14 mouse cellular contexts compared by ENCODE assay signal in the genomic region with DNA sequence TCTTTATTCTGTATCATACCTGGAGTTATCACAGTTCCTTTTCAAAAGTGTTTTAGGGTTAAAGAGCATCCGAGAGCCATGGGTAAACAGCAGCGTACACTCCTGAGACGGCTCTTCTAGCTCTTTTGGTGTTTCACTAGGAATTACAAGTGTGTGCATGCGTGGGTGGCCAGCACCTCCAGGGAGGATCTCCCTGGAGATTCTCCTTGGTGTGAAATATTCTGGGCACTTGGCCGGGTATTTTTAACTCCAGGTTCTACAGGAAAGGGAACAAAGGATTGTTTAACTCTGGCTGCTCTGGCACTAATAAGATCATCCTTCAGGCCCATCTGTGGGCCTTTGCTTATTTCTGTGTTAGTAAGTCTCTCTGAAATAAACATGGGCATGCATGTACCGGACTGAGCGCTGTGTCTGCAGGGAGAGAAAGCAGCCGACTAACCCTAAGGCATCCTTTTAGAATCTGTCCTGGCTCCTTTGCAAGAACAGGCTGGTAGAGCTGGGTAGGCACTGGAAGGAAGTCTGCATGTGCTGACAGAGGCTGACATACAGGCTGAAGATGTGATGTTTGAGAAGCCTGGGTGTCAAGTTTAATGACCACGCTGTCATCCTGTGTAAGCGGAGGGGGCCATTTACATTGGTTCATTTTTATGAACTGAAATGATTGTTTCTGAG. TPM values are rescaled to one million over a fixed set of nuclear protein-coding genes. Genes with fewer than 3 reads are reported as not detected.
DNase-seq lines count a peak whose midpoint lies in the region; ATAC-seq lines count a peak whose summit lies in the region.
"Had no signal": no experiment of that assay in that cellular context is flagged by ENCODE, and none has a peak within 500 bp of the region (broad histone marks: within the 10 kb centered on the region; RNA-seq: fewer than 3 reads in every experiment).

No protein-coding gene starts in this region.

- H3K4me3 ChIP-seq in midbrain, embryonic 11.5 days (ENCODE audit: low read depth, low read length), result no peak overlapping the region
- no peak overlapping the region for H3K4me3 ChIP-seq in midbrain, embryonic 10.5 days
- H3K4me3 ChIP-seq: erythroblast, embryonic 14.5 days; stomach, embryonic 15.5 days had no signal

- no peaks in the 10 kb centered on the region for H3K4me1 ChIP-seq in midbrain, embryonic 11.5 days (ENCODE audit: control insufficient read depth, insufficient read depth, low read length)
- peaks cover 3% of the 10 kb centered on the region; the same call in 1 of the 2 replicates for H3K4me1 ChIP-seq in midbrain, embryonic 10.5 days
- H3K4me1 ChIP-seq: stomach, embryonic 15.5 days had no signal

- H3K27ac ChIP-seq in midbrain, embryonic 11.5 days (ENCODE audit: low read depth, low read length), result no peak overlapping the region
- no peak overlapping the region for H3K27ac ChIP-seq in midbrain, embryonic 10.5 days (replicated peaks)
- H3K27ac ChIP-seq: kidney, postnatal 0 days; stomach, embryonic 15.5 days had no signal

- no peaks in the 10 kb centered on the region for H3K27me3 ChIP-seq in midbrain, embryonic 11.5 days (ENCODE audit: control insufficient read depth, insufficient read depth, low read length)
- no peaks in the 10 kb centered on the region for H3K27me3 ChIP-seq in midbrain, embryonic 10.5 days (ENCODE audit: low read depth, poor library complexity, severe bottlenecking)
- H3K27me3 ChIP-seq: stomach, embryonic 15.5 days had no signal

- intact Hi-C loops in left cerebral cortex, postnatal 14 days (cut with DNase I), result no loop called here

- peak; percentile 71 for DNase-seq in midbrain, embryonic 11.5 days (ENCODE audit: low spot score, missing footprints)
- DNase-seq in midbrain, embryonic 10.5 days (ENCODE audit: low spot score), result no peak
- peak; percentile 55 to 81 for DNase-seq in frontal cortex, postnatal 36 days (ENCODE audit: low spot score in 2 of 2)
- DNase-seq in left cerebral cortex, postnatal 14 days (ENCODE audit: low spot score in 2 of 2), result peak; percentile 68 to 79
- DNase-seq in right cerebral cortex, postnatal 25 days, result peak; percentile 71
- no peak for DNase-seq in embryo, embryonic 10.5 days (ENCODE audit: low spot score)
- DNase-seq in kidney, adult 8-10 months, result no peak
- DNase-seq: cerebellum, postnatal 10 days; lung, postnatal 10 days had no signal

- ATAC-seq in midbrain, embryonic 11.5 days (ENCODE audit: low FRiP score), result no peak
- ATAC-seq in megakaryocyte, adult 5-6 weeks (ENCODE audit: poor library complexity, severe bottlenecking), result no peak

- WGBS in midbrain, embryonic 11.5 days, result 76% methylated on average over 10 of the region's 10 CpGs
- 85% methylated on average over 10 of the region's 10 CpGs for WGBS in midbrain, embryonic 10.5 days

- no peaks in the 10 kb centered on the region for H3K9me3 ChIP-seq in midbrain, embryonic 11.5 days (ENCODE audit: control insufficient read depth, low read length)
- H3K9me3 ChIP-seq in midbrain, embryonic 10.5 days (replicated peaks), result no peaks in the 10 kb centered on the region
- H3K9me3 ChIP-seq: stomach, embryonic 15.5 days had no signal

- no peak overlapping the region for H3K9ac ChIP-seq in midbrain, embryonic 11.5 days (ENCODE audit: low read length)
- H3K9ac ChIP-seq: stomach, embryonic 15.5 days had no signal

- H3K36me3 ChIP-seq in midbrain, embryonic 11.5 days (ENCODE audit: control insufficient read depth, insufficient read depth, low read length), result no peaks in the 10 kb centered on the region
- no peaks in the 10 kb centered on the region for H3K36me3 ChIP-seq in midbrain, embryonic 10.5 days
- H3K36me3 ChIP-seq: stomach, embryonic 15.5 days had no signal

- no peak overlapping the region for H3K4me2 ChIP-seq in midbrain, embryonic 11.5 days
- H3K4me2 ChIP-seq: stomach, embryonic 15.5 days had no signal

RNA-seq across cellular contexts. Expression of a gene that starts 58.1 kb away (rescaled TPM):
- 0.46 and 0.51 TPM in 2 replicates for polyA plus RNA-seq in midbrain, embryonic 11.5 days (2014; fragmentation: Nextera tagmentation; extraction: Ambion mirVana)
- polyA plus RNA-seq in midbrain, embryonic 10.5 days (2016; fragmentation: Nextera tagmentation; extraction: Ambion mirVana), result 0.56 and 0.83 TPM in 2 replicates
- 10 to 100 TPM; 73.2 to 87.0 TPM for total RNA-seq in left cerebral cortex, postnatal 14 days (2021)
- total RNA-seq in megakaryocyte, adult 5-6 weeks (2015), result not detected in 2 replicates
- total RNA-seq in megakaryocyte, adult 5-6 weeks (2017), result not detected in 2 replicates
- total RNA-seq: granulocyte monocyte progenitor cell, adult 5-6 weeks had no signal
- polyA plus RNA-seq: erythroblast, embryonic 14.5 days had no signal

Comparison
In these comparisons a context has a peak if more than half of its experiments do, and no peak if none do; other contexts are left out.
1. DNase-seq: peak in midbrain, embryonic 11.5 days (single experiment), frontal cortex, postnatal 36 days (2 of 2), left cerebral cortex, postnatal 14 days (2 of 2) and right cerebral cortex, postnatal 25 days (single experiment); none in midbrain, embryonic 10.5 days (single experiment), embryo, embryonic 10.5 days (single experiment) and kidney, adult 8-10 months (0 of 2).
2. RNA of a gene that starts 58.1 kb away (total RNA-seq): 73.2 to 87.0 TPM in left cerebral cortex, postnatal 14 days; not detected in megakaryocyte, adult 5-6 weeks; every median in the first group is over 10 times any median in the second.